Mouse (Mus musculus) v-Abl transformed pro-B cells (cell line): ENCODE data around the gene Swsap1.

Source experiments
- in situ Hi-C, 2 experiments: fragments of 400-800 bp; cut with MboI; formaldehyde crosslinking; loops; one replicate each; pipeline ENCODE4 v1.15.1; 2025; ENCODE audit not compliant: unreplicated experiment in 2 of 2

The Swsap1 gene

DNA sequence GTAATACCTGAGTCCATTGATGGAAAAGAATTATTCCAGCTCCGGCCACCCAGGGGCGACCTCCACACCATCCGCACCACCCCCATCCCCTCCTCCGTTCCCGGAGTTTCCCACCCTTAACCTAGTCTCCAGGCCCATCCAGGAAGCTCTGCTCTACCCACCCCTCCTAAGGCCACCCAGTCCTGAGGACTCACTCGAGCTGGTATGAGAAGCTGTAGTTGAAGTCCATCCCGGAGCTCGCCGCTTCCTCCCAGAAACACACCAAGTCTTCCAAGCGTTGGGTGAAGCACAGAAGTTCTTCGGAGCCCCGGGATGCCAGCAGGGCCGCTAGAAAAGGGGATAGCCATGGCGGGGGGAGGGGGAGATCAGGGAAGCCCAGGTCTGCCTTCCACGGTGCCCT is 6.5 kb downstream of the Swsap1 start:
- in situ Hi-C loops: no loop called here

DNA sequence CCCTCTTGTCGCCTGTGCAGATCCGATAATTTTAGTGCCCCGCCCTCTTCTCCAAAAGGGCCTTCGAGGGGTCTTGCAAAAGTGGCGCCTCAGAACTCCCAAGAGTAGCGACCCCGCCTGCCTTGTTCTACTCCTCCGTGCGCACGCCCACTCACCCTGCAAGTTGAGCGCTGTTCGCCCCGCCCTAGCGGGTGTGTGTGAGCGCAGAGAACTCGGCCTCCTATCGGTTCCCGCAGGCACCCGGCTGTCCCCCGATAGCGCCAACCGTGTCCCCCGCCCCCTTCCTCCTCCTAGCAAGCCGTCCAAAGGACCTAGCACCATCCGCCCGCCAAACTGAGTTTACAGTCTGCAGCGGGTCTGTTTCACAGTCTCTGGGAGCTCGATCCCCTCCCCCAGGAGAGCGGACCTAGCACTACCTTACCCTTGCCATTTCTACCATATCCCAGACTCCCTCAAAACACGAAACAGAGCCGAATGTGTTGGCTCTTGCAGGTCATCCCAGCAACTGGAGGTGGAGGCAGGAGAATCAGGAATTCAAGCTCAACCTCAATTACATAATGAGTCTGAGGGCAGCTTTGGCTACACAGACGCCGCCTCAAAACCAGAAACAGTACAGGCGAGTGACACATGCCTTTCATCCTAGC is 7.0 kb downstream of the Swsap1 start:
- in situ Hi-C loops: no loop called here

DNA sequence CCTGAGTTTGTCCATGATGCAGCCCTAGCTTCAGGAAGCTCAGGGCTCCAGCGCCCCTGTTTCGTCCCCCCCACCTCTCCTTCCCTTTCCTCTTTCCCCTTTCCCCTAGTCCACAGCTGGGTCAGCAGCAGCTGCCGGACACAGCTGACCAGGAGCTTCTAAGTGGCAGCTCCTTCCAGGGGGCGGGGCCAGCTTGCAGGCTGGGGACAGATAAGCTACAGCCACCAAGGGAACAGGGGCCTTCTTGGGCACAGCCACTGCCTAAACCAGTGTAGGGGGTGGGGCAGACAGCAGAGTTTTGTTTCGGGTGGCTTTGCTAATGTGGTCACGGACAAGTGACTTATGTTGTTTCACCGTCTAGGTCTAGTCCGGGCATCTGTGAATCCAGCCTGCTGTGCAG is 7.9 kb downstream of the Swsap1 start, which contains the start of gene Epor:
Gene Epor, minus strand, starts transcription at position 90 of the 400 bp plus-strand sequence.
- in situ Hi-C loops: no loop called here

DNA sequence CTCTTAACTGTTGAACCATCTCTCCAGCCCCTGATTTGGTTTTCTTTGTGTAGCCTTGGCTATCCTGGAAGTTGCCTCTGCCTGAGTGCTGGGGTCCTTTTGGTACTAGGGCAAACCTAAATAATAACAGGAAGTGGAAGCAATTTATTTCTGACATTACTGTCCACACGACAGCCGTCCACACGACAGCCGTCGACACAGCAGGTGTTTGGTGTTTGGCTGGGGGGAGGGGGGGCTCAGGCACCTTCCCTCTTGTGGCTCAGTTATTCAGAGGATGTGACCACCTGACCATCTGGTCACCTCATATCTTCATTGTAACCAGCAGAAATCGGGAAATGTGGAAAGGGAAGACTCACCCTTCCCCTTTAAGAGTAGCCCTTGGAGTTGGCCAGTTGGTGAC is 13.3 kb downstream of the Swsap1 start:
- in situ Hi-C loops: no loop called here

DNA sequence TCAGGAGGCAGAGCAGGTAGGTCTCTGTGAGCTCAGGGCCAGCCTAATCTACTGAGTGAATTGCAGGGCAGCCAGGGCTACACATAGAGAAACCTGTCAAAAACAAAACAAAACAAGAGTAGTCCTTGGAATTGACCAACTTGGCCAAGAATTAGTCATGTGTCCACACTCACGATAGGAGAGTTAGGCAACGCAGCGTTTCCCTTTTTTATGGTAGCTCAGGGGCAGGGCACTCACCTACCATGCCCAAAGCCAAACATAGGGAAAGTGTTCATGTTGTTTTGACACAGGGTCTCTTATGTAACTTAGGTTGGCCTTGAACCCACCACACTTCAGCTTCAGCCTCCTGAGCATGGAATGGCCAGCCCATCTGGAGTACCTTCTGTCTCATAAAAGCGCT is 13.7 kb downstream of the Swsap1 start:
- in situ Hi-C loops: no loop called here

DNA sequence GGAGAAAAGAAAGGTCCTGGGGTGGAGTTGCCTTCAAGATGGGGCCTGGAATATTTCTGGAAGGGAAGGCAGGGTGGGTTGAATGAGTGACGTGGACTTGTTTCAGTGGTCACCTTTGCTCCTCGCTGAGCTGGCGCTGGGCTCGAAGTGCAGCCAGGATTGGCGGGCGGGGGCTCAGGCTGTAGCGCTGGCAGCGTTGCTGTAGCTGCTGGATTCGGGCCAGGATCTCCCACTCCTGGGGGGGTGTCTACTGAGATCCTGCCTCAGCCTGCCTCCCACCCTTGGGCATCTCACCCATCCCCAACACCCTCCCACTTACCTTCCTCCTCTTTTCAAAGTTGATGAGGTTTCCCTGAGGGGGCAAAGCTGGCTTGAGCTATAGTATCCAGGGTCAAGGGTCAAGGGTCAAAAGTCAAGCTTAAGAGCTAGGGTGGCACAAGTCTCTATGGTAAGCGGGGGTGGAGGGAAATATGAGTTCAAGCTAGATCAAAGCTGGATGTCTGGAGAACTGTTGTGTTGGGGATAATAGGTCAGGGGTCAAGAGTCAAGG is 21.1 kb downstream of the Swsap1 start:
- in situ Hi-C loops: loop anchor here (5.0 to 10.0 kb wide), 6 partner anchors 81 to 438 kb away; partner anchors contain the start of genes 9530077C05Rik (in 1 of the 2), Pigyl (in 1 of the 2) and Zfp809 (in 1 of the 2)

DNA sequence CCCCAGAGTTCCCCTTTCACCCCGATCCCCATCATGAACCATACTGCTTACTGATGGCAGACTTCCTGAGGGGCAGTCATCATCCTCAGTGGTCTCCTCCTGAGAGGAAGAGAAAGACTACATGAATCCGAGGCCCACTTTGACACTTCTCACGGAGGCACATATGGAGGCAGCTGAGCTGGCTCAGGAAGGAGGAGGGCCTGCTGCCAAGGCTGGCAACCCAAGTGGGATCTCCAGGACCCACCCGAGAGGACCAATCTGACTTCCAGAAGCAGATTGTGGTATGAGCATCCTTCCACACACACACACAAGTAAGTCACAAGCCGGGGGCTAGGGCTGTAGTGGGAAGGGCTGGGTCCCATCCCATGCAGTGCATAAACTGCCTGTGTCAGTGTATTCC is 21.8 kb downstream of the Swsap1 start:
- in situ Hi-C loops: loop anchor here (5.0 to 10.0 kb wide), 6 partner anchors 80 to 437 kb away; partner anchors contain the start of genes 9530077C05Rik (in 1 of the 2), Pigyl (in 1 of the 2) and Zfp809 (in 1 of the 2)

DNA sequence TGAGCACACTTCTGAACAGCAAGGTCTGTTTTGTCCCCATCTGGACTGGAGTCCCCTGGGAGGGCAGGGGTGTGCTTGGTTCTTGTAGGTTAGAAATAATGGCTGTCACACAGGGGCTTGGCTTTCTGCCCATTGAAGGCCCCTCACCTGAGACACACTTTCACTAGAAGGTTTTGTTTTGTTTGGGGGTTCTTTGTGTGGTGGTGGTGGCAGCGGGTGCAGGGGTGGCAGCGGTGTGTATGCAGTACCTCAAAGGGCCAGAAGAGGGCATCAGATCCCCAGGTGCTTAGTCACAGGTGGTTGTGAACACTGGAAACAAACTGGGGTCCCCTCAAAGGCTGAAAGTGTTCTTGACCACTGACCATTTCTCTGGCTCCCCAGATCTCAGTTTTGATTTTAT is 22.4 kb downstream of the Swsap1 start:
- in situ Hi-C loops: loop anchor here (5.0 to 10.0 kb wide), 6 partner anchors 79 to 437 kb away; partner anchors contain the start of genes 9530077C05Rik (in 1 of the 2), Pigyl (in 1 of the 2) and Zfp809 (in 1 of the 2)

DNA sequence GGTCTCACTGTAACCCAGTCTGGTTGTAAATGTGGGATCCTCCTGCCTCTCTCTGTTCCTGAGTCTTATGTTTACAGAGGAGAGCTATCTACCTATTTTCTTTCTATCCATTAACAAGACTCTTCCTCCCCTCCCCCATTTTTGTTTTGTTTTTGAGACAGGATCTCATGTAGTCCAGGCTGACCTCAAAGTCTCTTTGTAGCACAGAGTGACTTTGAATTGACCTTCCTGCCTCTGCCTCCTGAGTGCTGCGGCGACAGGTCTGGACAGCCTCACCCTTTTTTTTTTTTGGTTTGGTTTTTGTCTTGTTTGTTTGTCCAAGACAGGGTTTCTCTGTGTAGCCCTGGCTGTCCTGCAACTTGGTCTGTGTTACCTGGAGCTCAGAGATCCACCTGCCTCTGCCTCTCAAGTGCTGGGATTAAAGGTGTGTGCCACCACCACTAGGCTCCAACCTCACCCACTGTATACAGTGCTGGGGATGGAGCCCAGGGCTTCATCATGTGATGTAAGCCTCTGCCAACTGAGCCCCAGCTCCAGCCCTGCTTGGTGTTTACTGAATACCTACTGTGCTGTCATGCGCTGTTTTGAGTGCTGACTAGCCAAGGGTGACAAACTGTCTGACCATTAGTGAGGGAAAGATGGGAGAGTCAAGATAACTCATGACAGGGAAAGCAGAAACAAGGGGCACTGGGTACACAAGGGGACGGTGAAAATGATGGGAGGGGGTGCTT is 23.0 kb downstream of the Swsap1 start:
- in situ Hi-C loops: loop anchor here (5.0 to 10.0 kb wide), 6 partner anchors 79 to 436 kb away; partner anchors contain the start of genes 9530077C05Rik (in 1 of the 2), Pigyl (in 1 of the 2) and Zfp809 (in 1 of the 2)

DNA sequence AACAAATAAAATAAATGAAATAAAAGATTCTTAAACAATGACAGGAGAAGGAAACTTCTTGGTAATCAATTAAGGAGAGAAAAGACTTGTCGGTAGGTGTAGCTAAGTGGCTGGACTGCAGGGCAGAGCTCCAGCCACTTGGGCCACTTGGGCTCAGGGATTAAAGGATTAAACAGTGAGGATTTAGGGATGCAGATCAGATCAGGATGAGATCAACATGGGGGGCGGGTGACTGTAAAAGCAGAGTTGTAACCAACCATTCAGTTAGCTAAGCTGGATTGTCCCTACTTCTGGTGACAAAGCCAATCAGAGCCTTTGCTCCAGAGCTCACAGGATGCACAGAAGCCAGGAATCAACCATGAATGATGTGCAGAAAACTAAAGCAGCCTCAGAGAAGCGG is 28.4 kb downstream of the Swsap1 start:
- in situ Hi-C loops: no loop called here

DNA sequence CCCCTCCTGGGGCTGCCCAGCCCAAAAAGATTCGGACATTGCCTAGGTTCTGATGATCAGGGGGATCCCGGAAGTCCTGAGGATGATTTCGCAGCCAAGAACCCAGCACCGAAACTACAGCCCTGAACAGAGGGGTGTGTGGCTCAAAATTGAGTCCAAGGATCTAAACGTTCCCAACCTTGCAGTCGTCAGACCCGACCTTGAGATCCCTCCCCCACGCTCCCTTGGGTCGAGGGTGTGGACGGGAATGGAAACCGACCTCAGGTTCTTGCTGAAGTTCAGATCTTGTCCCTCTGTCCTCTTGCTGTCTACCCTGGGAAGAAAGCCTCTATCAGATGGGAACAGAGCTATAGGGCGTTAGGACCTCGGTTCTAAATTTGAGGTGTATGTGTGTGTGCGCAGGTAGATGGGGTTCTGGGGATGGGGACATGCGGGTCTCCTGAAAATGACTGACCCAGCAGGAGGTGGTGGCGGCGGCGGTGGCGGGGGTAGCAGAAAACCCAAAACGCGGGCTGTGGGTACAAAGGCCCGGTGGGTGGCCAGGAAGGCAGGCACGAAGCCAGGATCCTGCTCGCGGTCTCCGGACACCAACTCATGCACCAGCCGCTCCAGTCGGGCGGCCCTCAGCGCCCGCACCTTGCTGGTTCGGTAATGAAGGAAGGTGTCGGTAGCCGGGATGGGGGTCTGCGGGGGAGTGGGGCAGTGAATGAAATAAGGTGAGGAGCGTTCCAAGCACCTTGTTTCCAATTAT is 32.2 kb downstream of the Swsap1 start:
- in situ Hi-C loops: no loop called here

DNA sequence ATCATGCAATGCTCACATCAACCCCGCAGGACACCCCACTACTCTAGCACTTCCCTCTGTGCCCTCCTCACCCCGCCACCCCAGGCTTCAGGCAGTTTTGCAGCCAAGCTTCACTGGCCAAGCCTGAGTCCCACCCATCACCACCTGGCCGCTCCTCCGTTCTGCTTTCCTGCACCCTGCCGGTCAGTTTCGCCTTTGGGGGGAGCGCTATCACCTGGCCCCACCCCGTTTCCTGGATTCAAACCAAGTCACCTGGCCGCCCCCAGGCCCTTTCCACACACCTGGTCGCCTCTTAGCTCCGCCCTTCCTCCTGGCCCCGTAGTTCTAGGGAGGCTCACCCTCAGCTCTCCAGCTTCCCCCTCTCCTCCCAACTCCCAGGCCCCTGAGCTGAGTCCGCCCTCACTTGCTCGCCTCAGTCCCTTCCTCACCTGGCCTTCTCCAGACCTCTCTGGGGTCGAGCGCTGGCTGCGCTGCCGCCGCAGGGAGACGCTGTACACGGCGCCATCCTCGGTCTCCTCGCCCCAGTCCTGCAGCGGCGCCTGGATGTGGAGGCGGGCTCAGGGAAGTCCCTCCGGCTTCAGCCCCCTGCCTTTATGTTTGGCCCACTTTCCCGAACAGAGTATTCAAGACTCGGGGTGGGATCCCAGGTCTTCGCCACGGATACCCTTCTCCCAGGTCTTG is 33.0 kb downstream of the Swsap1 start:
- in situ Hi-C loops: no loop called here

DNA sequence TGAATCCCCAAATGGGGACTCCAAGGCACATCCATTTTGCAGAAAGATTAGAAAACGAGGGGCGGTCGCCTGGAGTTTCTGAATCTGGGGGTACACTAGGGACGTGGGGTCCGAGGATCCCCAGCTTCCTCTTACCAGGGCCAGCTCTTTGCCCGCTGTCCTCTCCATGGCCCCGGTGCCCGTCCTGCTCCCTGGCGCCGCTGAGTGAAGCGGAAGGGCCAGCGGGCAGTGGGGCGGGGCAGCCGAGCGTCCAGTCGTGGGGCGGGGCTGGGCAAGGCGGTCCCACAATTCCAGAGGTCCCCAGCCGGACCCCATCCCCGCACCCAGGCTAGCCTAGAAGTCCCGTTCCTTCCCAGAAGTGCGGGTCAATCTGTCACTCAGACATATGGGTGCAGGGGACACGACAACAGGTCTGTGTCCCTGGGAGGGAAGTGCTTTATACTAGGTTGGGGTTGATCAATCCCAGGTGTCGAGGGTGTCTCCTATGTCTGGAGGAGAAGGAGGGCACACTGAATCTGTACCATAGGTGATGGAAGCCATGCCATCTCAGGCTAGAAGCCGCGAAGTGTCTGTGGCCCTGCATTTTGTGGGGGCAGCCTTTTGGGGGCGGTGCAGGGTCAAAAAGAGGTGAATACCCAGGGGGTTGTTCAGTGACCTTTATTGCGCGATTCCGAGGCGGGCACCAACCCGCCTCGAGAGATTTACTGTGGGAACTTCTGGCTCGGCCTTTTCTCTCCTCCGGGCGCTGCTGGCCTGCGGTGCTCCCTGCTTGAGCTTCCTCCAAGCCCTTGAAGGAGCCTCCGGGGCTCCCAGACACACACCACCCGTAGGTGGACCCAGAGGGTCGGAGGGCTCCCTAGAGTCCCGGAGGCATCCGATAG is 33.9 kb downstream of the Swsap1 start, which contains the start of gene Rgl3:
Gene Rgl3, minus strand, starts transcription at position 217 of the 881 bp plus-strand sequence.
- in situ Hi-C loops: no loop called here

DNA sequence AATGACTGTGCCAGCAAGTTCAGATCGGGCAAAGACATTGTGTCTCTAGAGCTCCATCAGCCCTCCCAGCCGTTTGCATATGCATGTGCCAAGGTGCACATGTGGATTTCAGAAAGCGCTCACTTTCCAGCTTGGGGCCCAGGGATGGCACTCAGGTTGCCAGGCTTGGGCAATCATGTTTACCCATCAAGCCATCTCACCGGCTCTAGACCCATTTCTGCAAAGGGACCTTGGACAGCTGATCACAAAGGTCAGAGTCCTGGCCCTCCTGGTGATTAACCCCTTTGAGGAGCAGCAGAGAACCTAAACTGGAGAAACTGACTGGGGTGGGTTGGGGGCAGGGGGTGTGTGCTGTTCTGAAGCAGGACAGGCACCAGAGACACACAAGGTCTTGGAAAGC is 36.7 kb downstream of the Swsap1 start:
- in situ Hi-C loops: no loop called here

DNA sequence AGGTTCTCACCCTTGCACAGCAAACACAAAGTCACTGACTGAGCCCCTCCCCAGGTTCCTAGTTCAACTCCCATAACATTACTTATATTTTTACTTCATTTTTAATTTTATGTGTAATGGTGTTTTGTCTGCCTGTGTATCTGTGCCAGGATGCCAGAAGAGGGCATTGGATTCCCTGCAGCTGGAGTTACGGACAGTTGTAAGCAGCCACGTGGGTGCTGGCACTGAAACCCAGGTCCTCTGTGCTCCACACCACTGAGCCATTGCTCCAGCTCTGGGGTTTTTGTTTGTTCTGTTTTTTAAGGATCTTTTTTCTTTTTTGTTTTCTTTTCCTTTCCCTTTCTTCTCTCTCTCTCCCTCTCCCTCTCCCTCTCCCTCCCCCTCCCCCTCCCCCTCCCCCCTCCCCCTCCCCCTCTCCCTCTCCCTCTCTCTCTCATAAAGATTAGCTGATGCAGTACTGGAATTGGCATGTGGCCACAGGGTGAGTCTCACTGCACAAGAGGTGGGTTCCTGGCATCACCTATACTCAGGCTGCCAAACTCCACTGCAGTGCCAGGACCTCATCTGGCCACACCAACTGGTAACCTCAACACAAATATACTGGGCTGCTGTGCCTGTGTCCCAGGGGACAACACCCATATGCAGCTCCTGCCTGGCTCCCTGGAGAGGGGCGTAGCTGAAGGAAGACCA is 40.8 kb downstream of the Swsap1 start:
- in situ Hi-C loops: no loop called here

DNA sequence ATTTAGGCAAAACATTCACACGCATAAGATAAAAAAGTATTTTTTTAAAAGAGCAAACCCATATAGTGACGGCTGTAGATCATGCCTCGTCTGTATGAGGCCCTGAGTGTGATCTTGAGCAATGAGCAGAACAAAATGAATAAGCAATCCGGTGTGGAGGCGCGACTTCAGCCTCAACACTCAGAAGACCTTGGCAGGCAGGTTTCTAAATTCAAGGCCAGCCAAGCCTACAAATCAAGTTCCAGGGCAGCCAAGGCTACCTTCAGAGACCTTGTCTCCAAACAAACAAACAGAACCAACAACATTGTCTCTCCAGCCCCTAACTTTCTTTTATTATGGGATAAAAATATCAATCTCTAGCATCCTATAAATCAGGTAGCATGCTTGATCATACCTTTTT is 44.7 kb downstream of the Swsap1 start:
- in situ Hi-C loops: no loop called here

DNA sequence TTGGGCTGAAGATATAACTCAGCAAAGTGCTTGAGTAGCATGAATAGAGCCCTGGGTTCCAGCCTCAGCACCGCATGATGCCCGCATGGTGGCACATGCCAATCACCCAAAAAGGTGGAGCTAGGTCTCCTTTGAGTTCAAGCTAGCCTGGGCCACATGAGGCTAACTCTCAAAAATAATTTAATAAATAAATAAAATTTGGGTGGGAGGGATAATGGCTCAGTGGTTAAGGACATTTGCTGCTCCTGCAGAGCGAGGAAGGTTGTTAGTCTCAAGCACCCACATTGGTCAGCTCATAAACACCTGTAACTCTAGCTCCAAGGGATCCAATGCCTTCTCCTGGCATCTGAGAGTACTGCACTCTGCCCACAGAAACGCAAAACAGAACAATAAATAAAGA is 46.1 kb downstream of the Swsap1 start:
- in situ Hi-C loops: no loop called here
